Mouse (Mus musculus): ENCODE measurements around the gene Ufc1.

The Ufc1 gene

DNA sequence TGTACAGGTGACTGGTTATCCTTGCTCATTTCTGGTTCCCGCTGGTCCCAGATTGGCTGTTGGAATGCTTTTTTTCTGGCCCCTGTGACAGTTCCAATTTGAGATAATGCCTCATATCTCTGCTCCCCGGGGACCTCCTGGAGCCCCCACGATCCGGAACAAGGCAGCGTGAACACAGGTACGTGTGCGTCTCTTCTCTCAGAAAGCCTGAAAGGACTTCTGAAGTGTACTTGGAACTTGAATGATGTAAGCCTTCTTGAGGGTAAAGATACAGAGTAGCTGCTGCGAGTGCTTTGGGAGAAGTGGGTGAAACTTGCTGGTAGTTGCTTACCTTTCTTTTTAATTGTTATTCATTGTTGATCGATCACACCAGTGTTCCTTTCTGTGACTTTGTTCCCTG, 23.6 kb downstream of the Ufc1 start:
- DNase-seq (ENCODE audit: extremely low spot score, low spot score): no peak

DNA sequence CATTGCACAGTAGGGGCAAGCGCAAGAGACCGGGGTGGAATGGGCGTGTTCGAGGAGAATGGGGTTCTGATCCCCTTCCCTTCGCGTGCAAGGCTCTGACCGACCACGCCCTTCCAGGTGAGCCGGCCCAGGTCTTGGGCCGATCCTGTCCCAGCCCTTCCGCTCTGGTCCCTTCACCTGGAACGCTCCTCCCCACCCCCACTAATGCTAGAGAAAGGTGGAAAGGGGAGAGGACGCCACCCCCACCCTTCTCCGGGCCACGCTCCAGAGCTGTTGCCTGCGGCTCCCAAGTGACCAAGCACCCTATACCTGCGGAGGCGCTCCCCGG, 24.3 kb downstream of the Ufc1 start:
- no peak for DNase-seq (ENCODE audit: extremely low spot score, low spot score)

DNA sequence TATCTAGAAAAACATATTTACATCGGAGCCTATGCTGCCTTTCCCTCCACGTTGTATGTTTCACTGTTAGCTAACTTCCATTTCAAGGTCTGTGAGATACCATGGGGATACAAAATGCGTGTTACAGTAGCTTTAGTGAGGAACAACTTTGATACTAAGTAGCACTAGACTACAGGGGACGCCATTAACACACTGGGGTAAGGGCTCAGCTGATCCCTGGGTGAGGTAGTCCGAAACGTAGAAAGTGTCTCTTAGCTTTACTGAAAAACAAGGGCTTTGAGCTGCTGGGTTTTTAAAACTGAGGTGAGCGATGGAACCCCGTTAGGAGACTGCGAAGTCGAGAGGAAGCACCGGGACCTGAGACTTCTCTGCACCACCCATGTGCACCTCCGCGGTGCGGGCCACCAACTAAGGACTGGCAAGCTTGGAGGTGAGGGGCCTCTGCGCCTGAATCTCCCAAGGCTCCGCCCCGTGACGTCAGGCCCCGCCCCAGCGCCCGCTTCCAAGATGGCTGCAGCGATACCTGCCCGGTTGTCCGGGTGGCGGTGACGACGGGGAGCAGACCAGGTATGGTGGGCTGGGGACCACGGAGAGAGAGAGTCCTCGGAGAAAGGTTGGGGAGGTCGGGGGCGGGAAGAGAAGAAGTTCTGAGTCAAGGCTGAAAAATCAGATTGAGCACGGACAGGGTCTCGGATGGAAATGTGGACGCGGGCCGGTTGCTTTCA, 24.8 kb downstream of the Ufc1 start, which contains the start of gene B4galt3:
TSS of gene B4galt3 (plus strand) at position 481 of the 725 bp plus-strand sequence.
- peak; percentile 96 for DNase-seq (ENCODE audit: extremely low spot score, low spot score)

DNA sequence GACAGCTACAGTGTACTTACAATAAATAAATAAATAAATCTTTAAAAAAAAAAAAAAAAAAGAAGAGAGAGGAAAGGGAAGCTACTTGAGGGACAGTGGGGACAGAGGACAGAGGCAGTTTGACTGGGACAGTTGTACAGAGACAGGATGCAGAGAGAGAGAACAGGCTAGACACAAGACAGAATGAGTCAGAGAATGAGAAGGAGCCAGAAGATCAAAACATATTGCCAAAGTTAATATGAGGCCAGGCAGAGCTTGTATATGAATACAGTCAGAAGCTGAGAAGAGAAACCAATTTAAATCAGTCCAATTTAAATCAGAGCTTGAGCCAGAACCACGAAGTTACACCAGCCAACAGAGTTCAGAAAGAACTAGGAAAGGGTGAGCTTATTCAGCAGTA, 26.5 kb downstream of the Ufc1 start:
- no peak for DNase-seq (ENCODE audit: extremely low spot score, low spot score)

DNA sequence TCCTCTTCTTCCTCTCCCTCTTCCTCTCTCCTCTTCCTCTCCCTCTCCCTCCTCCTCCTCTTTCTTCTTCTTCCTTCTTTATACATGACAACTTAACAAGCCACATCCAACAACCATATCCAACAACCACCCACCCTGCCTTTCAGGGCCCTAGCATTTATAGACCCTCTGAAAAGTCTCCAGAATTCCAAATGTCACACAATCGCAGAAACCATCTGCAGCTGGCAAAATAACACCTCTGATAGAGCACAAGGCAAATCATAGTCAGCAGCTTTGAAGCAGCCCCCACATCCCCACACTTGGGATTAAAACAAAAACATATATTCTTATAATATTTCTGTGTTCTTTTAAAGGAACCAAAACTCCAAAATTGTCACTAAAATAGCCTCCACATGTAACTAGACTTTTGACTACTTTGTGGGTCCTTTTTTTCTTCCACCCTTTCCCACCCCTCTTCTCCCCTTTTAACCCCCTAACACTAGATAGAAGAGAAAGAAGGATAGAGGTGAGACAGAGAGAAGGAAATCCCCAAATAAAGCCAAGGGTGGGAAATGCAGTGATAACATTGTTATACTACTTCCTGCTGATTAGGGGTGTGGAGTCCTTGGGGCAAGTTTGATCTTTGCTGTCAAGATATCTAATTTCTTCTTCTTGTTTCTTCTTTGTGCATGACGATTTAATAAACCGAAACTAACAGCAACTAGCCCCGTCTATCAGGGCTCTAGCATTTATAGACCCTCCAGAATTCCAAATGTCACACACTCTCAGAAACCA, 28.7 kb downstream of the Ufc1 start:
- no peak for DNase-seq (ENCODE audit: extremely low spot score, low spot score)

DNA sequence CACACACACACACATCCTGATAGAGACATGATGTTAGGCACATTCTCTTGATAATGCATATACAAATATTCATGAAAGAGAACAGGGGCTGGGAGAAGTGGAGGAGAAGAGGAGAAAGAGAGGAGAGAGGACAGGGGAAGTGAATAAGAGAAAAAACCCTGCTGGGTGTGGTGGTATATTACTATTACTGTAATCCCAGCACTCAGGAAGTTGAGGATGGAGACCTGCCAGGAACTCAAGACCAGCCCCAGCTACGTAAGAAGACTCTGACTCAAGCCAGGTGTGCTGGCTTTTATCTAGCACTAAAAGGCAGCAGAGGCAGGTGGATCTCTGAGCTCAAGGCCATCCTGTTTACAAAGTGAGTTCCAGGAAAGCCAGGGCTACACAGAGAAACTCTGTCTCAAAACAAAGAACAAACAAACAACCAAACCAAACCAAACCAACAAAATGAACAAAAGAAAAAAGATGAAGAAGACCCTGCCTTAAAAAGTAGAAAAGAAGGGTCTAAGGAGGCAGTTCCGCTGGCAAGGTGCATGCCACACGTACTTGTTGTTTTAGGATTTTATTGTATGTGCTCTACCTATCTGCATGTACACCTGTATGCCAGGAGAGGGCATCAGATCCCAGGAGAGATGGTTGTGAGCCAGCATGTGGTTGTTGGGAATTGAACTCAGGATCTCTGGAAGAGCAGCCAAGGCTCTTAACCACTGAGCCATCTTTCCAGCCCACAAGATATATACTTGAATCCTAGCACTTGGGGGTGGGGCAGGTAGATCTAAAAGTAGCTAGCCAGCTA, 31.0 kb downstream of the Ufc1 start:
- DNase-seq (ENCODE audit: extremely low spot score, low spot score): no peak

DNA sequence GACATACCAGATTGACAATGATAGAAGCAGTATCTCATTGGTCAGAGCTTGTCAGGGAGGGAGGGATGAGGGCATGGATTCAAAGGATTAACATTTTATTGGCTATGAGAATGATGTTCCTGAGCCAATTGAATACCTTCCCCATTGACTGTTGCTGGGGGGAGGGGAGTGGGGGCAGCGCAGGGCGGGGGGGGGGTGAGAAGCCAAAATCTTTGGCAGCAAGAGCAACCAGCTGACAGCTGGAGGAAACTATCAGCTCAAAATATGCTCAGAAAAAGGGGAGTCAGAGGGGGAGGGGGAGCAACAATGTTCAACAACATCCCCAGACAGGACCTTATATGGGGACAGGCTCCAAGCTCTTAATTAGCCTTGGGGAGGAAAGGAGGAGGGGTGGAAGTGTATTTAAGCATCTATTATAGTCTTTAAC, 31.6 kb downstream of the Ufc1 start:
- DNase-seq (ENCODE audit: extremely low spot score, low spot score): no peak

DNA sequence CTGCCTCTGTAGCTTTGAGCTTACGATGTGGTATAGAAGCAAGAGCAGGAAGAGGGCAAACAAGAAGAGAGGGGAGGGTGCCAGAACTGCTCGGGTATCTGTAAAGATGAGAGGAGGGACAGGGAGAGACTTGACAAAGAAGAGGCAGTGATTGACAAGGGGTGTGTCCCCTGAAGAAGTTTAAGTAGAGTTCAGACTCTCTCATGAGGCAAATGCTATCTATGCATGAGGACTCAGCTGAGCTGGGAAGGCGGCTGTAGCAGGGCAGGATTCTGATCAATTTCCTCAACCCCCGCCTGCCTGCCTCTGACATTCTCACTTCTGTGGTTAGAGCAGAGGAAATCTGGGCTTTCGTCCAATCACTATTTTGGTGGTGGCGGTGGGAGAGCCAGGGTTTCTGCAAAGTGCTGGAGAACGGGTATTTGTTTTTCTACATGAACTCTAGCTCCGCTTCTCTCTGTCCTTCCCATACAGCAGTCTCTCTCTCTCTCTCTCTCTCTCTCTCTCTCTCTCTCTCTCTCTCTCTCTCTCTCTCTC, 32.2 kb downstream of the Ufc1 start:
- DNase-seq (ENCODE audit: extremely low spot score, low spot score): no peak

DNA sequence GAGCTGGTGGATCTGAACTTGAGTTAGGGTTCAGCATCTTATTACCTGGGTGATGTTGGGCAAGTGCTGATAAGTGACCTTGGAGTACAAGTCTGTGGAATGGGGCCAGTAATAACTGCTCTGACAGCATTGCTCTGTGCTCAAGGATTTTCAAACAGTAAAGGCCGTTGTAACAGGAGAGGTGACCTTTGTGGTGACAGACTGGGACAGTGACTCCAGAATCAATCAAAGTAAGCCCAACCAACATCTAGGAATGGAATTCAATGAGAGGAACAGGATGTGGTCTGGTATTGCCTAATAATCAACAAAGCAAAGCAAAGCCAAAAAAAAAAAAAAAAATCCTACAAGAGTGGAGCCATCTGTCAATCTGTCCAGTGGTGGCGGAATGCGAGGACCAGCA, 34.5 kb downstream of the Ufc1 start:
- no peak for DNase-seq (ENCODE audit: extremely low spot score, low spot score)

DNA sequence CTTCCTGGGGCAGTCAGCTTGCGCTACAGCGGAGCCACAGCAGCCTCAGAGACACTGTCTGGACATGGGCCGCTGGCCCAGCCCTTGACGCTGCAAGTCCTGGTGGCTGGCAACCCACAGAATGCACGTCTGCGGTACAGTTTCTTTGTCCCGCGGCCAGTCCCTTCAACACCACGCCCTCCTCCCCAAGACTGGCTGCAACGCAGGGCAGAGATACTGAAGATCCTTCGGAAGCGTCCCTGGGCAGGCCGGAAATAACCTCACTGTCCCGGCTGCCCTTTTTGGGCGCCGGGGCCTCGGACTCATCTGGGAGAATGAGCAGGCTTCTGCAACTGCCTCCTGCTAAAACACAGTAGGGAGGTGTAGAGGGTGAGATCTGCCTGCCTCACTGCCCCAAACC, 35.9 kb downstream of the Ufc1 start:
- no peak for DNase-seq (ENCODE audit: extremely low spot score, low spot score)

DNA sequence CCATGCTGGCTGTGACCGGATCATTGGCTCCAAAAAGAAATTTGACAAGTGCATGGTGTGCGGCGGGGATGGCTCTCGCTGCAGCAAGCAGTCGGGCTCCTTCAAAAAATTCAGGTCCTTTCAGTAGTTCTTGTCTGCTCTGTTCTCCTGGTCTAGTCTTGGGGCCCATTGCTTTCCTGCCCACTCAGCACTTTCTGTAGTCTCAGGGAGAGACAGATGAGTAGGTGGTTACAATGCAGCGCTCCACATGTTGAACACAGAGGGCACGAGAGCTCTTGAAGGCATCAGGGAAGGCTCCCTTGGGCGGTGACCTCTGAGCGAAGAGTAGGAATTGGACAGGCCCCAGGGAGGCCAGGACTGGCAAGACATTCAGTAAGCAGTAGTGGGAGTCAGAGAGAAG, 37.0 kb downstream of the Ufc1 start:
- DNase-seq (ENCODE audit: extremely low spot score, low spot score): no peak

DNA sequence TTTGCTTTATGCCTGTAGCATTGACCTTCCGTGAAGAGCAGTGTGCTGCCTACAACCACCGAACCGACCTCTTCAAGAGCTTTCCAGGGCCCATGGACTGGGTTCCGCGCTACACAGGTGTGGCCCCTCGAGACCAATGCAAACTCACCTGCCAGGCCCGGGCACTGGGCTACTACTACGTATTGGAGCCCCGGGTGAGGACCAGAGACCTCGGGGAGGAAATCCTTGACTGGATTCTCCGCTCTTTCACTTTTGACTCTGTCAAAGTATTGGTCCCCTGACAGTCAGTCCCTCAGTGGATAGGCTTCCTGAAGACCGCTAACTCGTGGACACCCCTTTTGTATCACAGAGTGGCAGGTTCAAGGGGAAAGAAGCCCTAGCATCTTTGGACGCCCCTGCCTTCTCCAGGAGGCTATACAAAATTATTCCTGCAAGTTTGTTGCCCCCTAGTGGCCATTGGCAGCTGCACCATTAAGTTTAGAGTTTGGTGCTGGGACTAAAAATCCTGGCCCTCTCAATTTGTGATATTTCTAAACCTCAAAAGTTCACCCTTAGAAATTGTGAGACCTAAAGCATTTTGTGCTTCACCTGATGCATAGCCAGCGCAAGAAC, 37.8 kb downstream of the Ufc1 start:
- DNase-seq (ENCODE audit: extremely low spot score, low spot score): peak; percentile 66

DNA sequence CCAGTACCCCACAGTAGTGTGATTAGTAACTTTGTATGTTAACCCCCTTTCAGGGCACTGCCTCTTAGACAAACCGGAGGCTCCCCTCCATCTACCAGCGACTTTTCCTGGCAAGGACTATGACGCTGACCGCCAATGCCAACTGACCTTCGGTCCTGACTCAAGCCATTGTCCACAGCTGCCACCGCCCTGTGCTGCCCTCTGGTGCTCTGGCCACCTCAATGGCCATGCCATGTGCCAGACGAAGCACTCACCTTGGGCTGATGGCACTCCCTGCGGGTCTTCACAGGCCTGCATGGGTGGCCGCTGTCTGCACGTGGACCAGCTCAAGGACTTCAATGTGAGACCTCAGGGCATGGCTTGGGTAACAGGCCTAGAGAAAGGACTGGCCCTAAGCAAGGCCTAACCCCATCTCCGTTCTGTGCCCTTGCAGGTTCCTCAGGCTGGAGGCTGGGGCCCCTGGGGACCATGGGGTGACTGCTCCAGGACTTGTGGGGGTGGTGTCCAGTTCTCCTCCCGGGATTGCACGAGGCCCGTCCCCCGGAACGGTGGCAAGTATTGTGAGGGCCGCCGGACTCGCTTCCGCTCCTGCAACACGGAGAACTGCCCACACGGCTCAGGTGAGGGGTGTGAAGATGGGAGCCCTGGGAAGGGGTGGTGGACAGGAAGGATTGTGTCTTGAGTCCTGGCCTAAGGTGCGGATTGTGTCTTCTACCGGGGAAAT, 38.6 kb downstream of the Ufc1 start:
- DNase-seq (ENCODE audit: extremely low spot score, low spot score): no peak

DNA sequence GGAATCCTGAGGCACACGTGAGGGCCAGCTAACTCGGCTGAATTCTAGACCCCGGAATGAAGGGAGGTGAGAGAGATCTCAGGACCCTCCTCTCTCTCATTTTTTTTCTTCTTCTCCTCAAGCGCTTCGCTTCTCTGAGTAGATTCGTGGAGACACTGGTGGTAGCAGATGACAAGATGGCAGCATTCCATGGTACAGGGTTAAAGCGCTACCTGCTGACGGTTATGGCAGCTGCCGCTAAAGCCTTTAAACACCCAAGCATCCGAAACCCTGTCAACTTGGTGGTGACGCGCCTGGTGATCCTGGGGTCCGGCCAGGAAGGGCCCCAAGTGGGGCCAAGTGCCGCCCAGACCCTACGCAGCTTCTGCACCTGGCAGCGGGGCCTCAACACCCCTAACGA, 42.4 kb downstream of the Ufc1 start:
- no peak for DNase-seq (ENCODE audit: extremely low spot score, low spot score)

DNA sequence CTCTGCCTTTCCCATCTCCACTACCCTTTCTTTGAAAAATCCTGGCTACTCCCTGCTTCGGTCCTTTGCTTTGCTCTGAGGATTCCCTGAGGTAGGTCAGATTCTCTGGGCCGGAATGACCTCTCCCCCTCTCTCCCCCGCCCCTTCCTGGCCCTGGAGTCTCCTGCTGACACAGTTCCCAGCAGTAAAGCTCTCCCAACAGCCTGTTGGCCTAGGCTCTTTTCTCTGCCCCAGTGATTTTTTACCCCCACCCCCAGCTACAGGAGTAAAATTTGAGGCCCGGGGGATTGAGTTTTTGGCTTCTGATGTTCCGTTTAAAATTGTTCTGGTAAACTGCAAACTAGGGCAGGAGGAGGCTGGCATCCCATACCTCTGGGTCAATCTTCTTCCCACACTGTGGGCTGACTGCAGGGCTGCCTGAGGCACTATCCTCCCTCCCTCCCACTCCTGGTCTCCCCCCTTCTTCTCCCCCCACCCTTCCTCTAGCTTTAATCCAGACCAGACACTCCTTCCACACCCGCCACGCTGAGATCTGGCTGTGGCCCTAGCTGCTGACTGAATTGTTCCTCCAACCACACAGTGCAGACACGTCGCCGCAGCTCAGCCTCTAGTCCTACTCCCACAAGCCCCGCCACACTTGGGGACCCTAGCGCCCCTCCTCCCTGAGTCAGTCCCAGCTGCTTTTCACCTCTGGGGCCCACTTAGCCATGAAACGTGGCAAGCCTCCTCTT, 43.1 kb downstream of the Ufc1 start:
- peak; percentile 65 for DNase-seq (ENCODE audit: extremely low spot score, low spot score)

DNA sequence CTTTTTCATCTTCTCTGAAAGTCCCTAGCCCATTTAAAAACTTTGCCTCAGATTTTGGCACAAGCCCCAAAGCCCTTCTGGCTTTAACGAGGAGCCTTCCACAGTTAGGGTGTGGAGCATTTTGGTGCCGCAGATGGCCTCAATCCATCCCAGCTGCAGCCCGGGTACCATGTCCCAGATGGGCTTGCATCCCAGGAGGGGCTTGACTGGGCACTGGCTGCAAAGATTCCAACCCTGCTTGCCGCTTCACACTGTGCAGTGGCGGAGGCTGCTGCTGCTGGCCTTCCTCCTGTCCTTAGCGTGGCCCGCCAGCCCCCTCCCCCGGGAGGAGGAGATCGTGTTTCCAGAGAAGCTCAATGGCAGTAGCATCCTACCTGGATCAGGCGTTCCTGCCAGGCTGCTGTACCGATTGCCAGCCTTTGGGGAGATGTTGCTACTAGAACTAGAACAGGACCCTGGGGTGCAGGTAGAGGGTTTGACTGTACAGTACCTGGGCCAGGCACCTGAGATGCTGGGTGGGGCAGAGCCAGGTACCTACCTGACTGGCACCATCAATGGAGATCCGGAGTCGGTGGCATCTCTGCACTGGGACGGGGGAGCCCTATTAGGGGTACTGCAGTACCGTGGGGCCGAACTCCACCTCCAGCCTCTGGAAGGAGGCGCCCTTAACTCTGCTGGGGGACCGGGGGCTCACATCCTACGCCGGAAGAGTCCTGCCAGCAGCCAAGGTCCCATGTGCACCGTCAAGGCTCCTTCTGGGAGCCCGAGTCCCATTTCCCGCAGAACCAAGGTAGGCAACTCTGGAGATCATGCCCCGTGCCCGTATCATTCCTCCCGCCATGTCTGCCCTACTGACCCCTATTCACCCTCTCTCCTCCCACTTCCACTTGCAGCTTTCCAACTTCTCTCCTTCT, 43.9 kb downstream of the Ufc1 start, which contains the start of gene Ndufs2:
TSS of gene Ndufs2 (minus strand) at position 709 of the 914 bp plus-strand sequence.
- DNase-seq (ENCODE audit: extremely low spot score, low spot score): peak; percentile 50

DNA sequence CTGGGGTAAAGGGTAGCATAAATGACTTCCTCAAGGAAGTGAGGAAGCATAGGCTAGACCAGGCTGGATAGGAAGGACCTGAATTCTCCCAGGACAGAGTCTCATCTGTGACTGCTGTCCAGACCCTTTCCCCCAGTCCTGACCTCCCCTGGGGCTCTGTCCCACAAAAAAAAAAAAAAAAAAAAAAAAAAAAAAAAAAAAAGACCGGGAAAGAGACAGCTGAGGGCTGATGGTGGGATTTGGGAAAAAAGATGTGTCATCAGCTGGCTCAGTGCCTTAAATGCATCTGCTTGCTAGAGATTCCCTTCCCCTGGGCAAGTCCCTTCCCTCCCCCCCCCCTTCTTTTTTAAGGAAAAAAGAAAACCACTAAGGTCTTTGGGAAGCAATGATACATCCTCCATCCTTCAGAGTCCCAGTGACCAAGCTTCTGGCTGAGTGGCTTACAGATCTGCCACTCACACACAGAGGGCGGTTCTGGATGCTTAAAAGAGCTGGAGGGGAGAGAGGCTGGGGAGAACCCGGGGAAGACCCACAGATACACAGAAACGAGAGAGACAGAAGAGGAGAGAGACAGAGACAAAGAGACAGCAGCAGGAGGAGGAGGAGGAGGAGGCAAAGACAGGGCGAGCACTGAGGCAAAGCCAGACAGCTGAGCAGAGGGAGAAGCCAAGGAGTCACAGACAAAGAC, 44.8 kb downstream of the Ufc1 start, which contains the start of gene Adamts4:
TSS of gene Adamts4 (plus strand) at position 509 of the 688 bp plus-strand sequence.
- DNase-seq (ENCODE audit: extremely low spot score, low spot score): peak; percentile 54
